Comparison of ENCODE assay signal across 10 mouse cellular contexts in the genomic region with DNA sequence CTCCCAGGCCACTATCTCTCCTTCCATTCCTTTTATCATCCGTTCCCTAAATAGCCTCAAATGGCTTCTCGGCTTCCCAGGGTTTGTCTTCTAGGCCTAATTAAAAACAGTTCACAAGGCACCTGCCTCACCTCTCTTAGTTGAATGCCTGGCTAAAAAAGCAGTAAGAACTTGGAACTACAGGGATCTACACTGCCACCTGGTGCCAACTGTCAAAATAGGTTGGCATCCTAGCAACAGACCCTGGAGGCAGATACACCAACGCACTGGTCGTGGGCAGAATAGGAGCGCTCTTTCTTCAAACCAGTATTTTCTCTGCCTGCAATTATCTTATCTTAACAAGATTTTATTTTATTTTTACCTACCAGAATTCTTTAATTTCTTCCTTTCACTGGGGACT. TPM values are rescaled to one million over a fixed set of nuclear protein-coding genes. Genes with fewer than 3 reads are reported as not detected.
DNase-seq lines count a peak whose midpoint lies in the region; ATAC-seq and TF ChIP-seq lines count a peak whose summit lies in the region.
"Had no signal": no experiment of that assay in that cellular context is flagged by ENCODE, and none has a peak within 500 bp of the region (broad histone marks: within the 10 kb centered on the region; RNA-seq: fewer than 3 reads in every experiment).

No protein-coding gene starts in this region.

- peak; percentile 74 for DNase-seq in 416B (ENCODE audit: low read depth)
- DNase-seq in forelimb bud, embryonic 11.5 days (ENCODE audit: low read depth, low spot score), result peak; percentile 68
- peak; percentile 74 for DNase-seq in kidney, postnatal 10 days
- DNase-seq in liver, embryonic 14.5 days (ENCODE audit: low read depth in 3 of 3, low spot score in 3 of 3), result no peak
- DNase-seq in yolk sac, embryonic 10.5 days (ENCODE audit: low spot score), result no peak

- no peaks in the 10 kb centered on the region for H3K9me3 ChIP-seq in liver, embryonic 14.5 days (ENCODE audit: control insufficient read depth, low read length)
- H3K9me3 ChIP-seq in neural tube, embryonic 14.5 days (ENCODE audit: control insufficient read depth, low read length), result no peaks in the 10 kb centered on the region
- H3K9me3 ChIP-seq: heart, embryonic 15.5 days; stomach, embryonic 15.5 days had no signal

- H3K4me2 ChIP-seq in liver, embryonic 14.5 days (ENCODE audit: low read depth), result no peak overlapping the region
- H3K4me2 ChIP-seq in neural tube, embryonic 14.5 days (ENCODE audit: low read depth, low read length), result no peak overlapping the region
- H3K4me2 ChIP-seq: heart, embryonic 15.5 days; stomach, embryonic 15.5 days had no signal

- no peak overlapping the region for H3K9ac ChIP-seq in liver, embryonic 14.5 days (replicated peaks)
- no peak overlapping the region for H3K9ac ChIP-seq in neural tube, embryonic 14.5 days (replicated peaks; ENCODE audit: low read depth, low read length)
- H3K9ac ChIP-seq: heart, embryonic 15.5 days; stomach, embryonic 15.5 days had no signal

- peak; percentile 97 for ATAC-seq in CD4-positive, CD25-positive, alpha-beta regulatory T cell, adult 4 months
- ATAC-seq in cerebellum, adult (ENCODE audit: insufficient number of reproducible peaks, low FRiP score, low TSS enrichment), result peak; percentile 73
- no peak for ATAC-seq in liver, embryonic 14.5 days (ENCODE audit: insufficient read depth)
- ATAC-seq in neural tube, embryonic 14.5 days (ENCODE audit: low read depth), result peak; percentile 71; the same call in 1 of the 2 replicates

- no peak overlapping the region for H3K4me3 ChIP-seq in liver, embryonic 14.5 days (ENCODE audit: insufficient read depth in 1 of 2, low read depth in 2 of 2, low read length in 2 of 2)
- no peak overlapping the region for H3K4me3 ChIP-seq in neural tube, embryonic 14.5 days (ENCODE audit: low read depth, low read length)
- H3K4me3 ChIP-seq: heart, embryonic 15.5 days; stomach, embryonic 15.5 days had no signal

- H3K27ac ChIP-seq in liver, embryonic 14.5 days, result no peak overlapping the region
- no peak overlapping the region for H3K27ac ChIP-seq in neural tube, embryonic 14.5 days (ENCODE audit: low read depth, low read length)
- H3K27ac ChIP-seq: heart, embryonic 15.5 days; stomach, embryonic 15.5 days had no signal

- H3K27me3 ChIP-seq in liver, embryonic 14.5 days (ENCODE audit: control insufficient read depth, insufficient read depth, low read length), result no peaks in the 10 kb centered on the region
- no peaks in the 10 kb centered on the region for H3K27me3 ChIP-seq in neural tube, embryonic 14.5 days (ENCODE audit: control insufficient read depth, insufficient read depth, low read length)
- H3K27me3 ChIP-seq: heart, embryonic 15.5 days; stomach, embryonic 15.5 days had no signal

- TF ChIP-seq EP300 in liver, embryonic 14.5 days (IDR thresholded peaks at IDR 0.05; ENCODE audit: low read depth), result no peak

- H3K36me3 ChIP-seq in liver, embryonic 14.5 days (replicated peaks; ENCODE audit: control insufficient read depth, insufficient read depth, low read depth), result no peaks in the 10 kb centered on the region
- no peaks in the 10 kb centered on the region for H3K36me3 ChIP-seq in neural tube, embryonic 14.5 days (ENCODE audit: control insufficient read depth, insufficient read depth, low read length)
- H3K36me3 ChIP-seq: heart, embryonic 15.5 days; stomach, embryonic 15.5 days had no signal

- WGBS in liver, embryonic 14.5 days (ENCODE audit: insufficient replicate concordance), result 43% methylated on average over 5 of the region's 5 CpGs
- WGBS in neural tube, embryonic 14.5 days, result 31% methylated on average over 5 of the region's 5 CpGs

- H3K4me1 ChIP-seq in liver, embryonic 14.5 days (replicated peaks; ENCODE audit: control insufficient read depth in 2 of 2, insufficient read depth in 2 of 2, low read length in 1 of 2), result peaks cover 5 to 8% of the 10 kb centered on the region in 2 experiments
- H3K4me1 ChIP-seq in neural tube, embryonic 14.5 days (ENCODE audit: control insufficient read depth, insufficient read depth, low read length), result no peaks in the 10 kb centered on the region
- H3K4me1 ChIP-seq: stomach, embryonic 15.5 days had no signal

- TF ChIP-seq CTCF in liver, embryonic 14.5 days (IDR thresholded peaks at IDR 0.05; ENCODE audit: low read depth), result peak; percentile 75

RNA-seq across cellular contexts. Expression of a gene that starts 15.2 kb away (rescaled TPM):
- 100 to 1,000 TPM; 103 to 138 TPM for polyA plus RNA-seq in CD4-positive, CD25-positive, alpha-beta regulatory T cell, adult 4 months (2017; shearing (Covaris generic))
- polyA plus RNA-seq in liver, embryonic 14.5 days (2012; rRNA removed), result 8.7 and 9.6 TPM in 2 replicates
- 13.9 and 16.0 TPM in 2 replicates for polyA plus RNA-seq in liver, embryonic 14.5 days (2014; fragmentation: Nextera tagmentation; extraction: Ambion mirVana)
- polyA plus RNA-seq in neural tube, embryonic 14.5 days (2014; fragmentation: Nextera tagmentation; extraction: Ambion mirVana), result 44.3 and 45.4 TPM in 2 replicates

RNA-seq across cellular contexts. Expression of a gene that starts 33.4 kb away (rescaled TPM):
- polyA plus RNA-seq in CD4-positive, CD25-positive, alpha-beta regulatory T cell, adult 4 months (2017; shearing (Covaris generic)), result 1 to 10 TPM; 8.5 to 9.2 TPM
- 1.3 TPM in 2 replicates for polyA plus RNA-seq in liver, embryonic 14.5 days (2012; rRNA removed)
- polyA plus RNA-seq in liver, embryonic 14.5 days (2014; fragmentation: Nextera tagmentation; extraction: Ambion mirVana), result 1.1 and 1.3 TPM in 2 replicates
- polyA plus RNA-seq in neural tube, embryonic 14.5 days (2014; fragmentation: Nextera tagmentation; extraction: Ambion mirVana), result 8.8 and 9.8 TPM in 2 replicates

Comparison
In these comparisons a context has a peak if more than half of its experiments do, and no peak if none do; other contexts are left out.
1. DNase-seq: peak in 416B (single experiment), forelimb bud, embryonic 11.5 days (single experiment) and kidney, postnatal 10 days (single experiment); none in liver, embryonic 14.5 days (0 of 3) and yolk sac, embryonic 10.5 days (single experiment).